Mouse (Mus musculus) embryo, embryonic 11 days (tissue): ENCODE results near the gene Gan.

ENCODE experiments used
- DNase-seq: peaks from one replicate; pipeline ENCODE4 v3.0.0-alpha.2; 2015

The Gan gene

DNA sequence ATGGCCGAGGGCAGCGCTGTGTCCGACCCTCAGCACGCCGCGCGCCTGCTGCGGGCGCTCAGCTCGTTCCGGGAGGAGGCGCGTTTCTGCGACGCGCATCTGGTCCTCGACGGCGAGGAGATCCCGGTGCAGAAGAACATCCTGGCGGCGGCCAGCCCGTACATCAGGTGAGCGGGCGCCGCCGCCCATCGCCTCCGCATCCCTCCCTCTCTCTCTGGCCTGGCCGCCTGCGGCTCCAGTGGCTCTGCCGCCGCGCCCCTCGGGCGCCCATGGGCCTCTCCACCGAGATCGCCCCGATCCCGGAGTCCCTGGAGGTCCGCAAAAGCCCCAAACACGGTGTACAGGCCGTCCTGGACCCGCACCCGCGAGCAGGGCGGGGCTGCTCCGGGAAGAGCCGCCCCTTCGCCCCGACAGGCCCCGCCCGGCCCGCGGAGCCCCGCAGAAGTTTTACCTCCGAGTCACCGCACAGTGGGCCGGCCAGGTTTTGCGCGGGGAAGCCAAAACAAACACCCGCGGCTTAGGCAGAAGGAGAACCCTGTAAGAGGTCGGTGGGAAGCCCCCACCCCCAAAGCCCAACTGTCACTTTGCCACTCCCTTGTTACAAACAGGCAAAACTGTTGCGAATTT lies at the start of gene Gan:
Gan (plus strand) TSS at position 1 of the 627 bp plus-strand sequence.
- DNase-seq, result no peak

GRCm38 (mm10) chr8:117109018-117109711 lies 48.8 kb upstream of the Gan start:
- DNase-seq, result no peak

GRCm38 (mm10) chr8:117109801-117110390 lies 48.0 kb upstream of the Gan start:
- DNase-seq, result peak; percentile 61

GRCm38 (mm10) chr8:117111641-117112040 lies 46.3 kb upstream of the Gan start:
- DNase-seq, result no peak

- no peak for DNase-seq
Observed at GRCm38 (mm10) chr8:117112261-117112660, 45.7 kb upstream of the Gan start.

DNA sequence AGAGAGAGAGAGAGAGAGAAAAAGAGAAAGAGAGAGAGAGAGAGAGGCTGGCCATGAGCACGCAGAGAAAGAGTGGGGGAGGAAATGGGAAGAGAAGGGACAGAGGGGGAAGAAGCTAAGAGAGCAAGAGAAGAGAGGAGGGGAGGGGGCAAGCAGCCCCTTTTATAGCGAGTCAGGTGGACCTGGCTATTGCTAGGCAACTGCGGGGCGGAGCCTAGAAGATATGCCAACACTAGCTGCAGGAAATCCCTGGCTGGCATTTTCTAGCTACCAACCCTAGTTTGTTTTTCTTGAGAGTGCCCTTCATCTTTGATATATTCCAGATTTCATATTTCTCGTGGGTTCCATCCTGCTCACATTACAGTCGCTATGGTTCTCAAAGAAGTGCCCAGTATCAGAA lies 42.8 kb upstream of the Gan start:
- no peak for DNase-seq

DNA sequence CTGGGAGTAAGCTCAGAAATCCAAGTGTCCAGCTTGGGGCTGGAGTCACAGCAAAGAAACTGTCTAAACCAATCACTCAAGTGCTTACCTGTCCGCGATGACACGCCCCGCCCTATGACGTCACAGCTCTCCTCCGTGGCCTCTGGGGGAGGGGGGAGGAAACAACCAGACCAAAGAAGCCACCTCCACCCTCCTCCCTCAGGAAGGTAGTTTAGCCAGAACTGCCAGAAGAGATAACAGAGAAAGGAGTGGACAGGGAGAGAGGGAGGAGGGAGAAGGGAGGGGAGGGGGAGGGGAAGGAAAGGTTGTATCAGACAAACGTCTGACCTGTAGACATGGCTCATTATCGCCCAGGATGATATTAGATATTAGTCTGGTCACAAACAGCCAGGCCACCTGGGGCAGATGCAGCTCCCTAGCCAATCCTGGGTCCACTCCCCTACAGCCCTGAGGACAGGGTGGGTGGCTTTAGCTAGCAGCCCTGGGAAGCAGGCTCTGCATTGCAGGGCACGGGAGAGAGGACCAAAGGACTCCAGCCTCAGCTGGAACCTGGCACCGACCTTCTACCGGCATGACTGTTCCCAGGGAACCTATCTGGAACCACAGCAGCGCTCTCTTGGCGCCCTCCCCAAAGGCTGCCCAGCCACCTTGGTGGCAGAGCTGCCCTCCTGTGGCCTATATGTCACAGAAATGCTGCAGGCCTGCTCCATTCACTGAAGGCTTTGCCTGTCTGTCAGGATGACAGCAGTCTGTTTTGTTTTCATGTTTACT lies 42.1 kb upstream of the Gan start:
- peak; percentile 31 for DNase-seq

DNA sequence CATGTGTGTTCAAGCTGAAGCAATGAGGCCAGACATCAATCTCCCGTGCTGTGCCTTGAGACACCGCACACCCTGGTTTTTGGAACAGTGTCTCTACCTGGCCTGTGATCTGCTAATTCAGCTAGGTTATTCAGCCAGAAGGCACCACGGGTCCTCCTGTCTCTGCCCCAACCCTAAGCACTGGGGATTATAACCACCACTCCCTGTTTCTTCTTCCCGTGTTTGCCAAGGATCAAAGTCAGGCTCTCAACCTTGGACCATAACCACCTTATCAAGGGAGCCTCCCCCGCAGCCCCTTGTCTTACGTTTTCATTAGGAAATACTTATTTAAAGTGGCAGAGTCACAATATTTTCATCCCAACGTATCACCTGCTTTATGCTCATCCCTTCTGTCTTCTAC lies 41.4 kb upstream of the Gan start:
- no peak for DNase-seq

- no peak for DNase-seq
Observed at GRCm38 (mm10) chr8:117118409-117118808, 39.5 kb upstream of the Gan start.

DNA sequence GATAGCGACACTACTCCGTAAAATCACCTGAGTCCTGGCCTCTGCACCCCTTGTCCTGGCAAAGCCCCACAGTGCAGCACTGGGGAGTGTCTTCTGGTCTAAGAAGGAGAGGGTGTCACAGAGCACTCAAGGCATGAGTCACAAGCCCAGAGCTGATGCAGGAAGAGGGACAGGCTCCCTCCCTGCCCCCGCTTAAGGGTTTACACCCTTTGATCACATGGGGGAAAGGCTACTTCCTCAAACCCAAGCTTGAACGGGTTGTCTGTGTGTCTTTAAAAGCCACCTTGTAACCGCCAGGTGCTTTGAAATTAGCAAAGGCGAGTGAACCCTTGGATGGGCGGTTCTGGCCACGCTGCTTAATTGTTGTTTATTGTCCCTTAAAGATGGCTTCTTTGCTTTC lies 36.7 kb upstream of the Gan start:
- no peak for DNase-seq

DNA sequence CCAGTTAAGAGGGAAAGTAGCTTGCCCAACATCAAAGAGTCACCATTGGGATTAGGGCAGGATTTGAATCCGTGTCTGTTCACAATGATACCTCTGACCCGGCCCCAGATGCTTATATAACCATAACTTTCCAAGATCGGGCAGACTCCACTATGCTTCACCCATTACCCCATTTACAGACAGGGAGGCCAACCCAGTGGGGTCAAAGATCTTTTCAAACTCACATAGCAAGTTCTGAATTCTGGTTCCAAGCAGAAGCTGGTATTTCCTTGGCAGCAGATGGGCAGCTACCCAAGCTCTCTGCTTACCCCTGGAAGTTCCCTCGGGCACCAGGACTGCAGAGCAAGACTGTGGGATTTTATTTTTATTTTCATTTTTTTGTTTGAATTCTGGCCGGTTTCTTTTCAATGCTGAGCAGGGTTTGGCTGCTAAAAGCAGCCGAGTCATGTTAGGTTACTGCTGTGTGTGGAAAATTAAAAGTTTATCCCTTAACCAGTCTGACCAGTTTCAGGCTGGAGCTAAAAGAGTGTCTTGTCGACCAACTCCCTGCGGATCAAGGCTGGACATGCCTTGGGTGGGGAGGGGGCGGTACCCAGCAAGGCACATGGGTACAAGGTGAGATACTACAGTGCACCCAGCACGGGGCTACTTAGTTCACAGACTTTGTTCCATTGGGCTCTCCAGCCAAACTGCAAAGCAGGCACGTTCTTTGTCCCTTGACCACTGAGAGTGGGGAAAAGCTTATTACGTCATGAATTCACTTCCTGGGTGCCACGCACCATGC lies 33.9 kb upstream of the Gan start:
- no peak for DNase-seq

GRCm38 (mm10) chr8:117125854-117126253 lies 32.1 kb upstream of the Gan start:
- no peak for DNase-seq

GRCm38 (mm10) chr8:117126411-117126810 lies 31.5 kb upstream of the Gan start:
- DNase-seq, result no peak

DNA sequence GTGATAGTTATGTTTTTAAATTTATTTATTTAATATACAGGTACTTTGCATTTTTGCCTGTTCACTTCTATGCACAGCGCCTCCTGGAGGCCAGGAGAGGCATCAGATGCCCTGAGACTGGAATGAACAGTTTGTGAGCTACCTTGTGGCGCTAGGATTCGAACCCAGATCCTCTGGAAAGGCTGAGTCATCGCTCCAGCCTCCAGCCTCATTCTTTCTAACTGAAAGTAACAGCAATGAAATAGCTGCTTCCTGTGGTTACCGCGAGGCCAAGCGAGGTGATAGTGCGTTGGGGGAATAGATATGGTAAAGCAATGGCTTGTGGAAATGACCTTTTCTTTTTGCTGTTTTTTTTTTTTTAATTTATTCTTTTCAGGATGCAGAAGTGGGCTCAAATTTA lies 30.9 kb upstream of the Gan start:
- DNase-seq, result no peak

GRCm38 (mm10) chr8:117133702-117134101 lies 24.2 kb upstream of the Gan start:
- DNase-seq, result no peak

- DNase-seq, result no peak
Observed at GRCm38 (mm10) chr8:117136351-117136750, 21.6 kb upstream of the Gan start.

DNA sequence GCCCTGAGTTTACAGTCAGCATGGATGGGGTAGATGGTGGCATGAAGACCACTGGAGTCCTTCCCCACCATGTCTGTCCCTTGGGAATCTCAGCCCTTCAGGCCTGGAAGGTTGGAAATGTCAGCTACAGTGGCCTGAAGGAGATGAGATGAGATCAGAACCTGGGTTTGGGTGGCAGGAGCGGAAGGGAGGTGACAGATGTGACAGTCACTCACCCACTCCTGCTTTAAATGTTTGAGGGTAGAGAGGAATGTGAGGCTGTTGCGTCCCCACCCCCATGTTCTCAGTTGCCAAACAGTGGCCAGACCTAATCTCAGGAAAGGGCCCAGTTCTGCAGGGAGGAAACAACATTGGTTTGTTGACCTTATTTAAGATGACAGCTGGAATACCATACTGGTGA lies 21.2 kb upstream of the Gan start:
- DNase-seq, result no peak

- DNase-seq, result no peak
Observed at GRCm38 (mm10) chr8:117137357-117137756, 20.6 kb upstream of the Gan start.

GRCm38 (mm10) chr8:117148520-117148919 lies 9.4 kb upstream of the Gan start:
- no peak for DNase-seq

GRCm38 (mm10) chr8:117156149-117156548 lies 1.8 kb upstream of the Gan start:
- no peak for DNase-seq

DNA sequence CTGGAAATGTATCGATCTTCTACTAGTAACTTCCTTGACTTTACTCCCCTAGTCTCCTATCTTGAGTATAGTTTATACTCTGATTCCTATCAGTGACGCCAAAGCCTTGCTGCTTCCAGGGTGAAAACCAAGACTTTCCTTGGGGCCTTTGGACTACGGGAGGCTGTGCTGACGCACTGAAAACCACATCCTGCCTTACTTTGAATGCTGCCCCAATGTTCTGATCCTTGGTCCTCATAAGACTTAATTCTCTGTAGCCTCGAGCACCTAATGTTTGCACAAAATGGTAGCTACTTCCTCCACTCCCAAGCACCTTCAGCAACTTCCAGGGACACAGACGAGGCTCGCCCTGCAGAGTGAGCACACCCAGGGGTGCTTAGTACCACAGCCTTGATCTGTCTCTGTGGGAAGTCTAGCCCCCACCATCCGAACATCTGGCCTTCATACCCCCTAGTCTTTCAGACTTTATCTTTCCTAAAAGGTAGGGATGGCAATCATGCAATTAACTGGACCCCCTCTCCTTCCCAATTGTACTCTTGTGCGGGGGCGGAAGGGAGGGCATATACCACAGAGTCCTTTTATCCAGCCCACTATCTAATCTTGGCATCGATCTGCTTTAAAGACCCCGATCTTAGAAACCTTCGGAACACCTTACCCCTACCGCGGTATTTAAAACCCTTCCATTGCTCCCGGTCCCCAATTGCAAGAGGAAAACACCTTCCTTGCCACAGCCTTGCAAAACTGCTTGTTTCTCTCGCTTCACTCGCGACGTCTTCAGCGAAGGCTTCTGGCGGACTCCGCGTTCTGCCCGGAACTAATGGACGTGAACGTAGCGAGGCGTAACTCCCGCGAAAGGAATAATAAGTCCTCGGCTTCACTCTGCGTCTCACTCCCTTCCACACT lies 818 bp upstream of the Gan start:
- DNase-seq, result no peak

GRCm38 (mm10) chr8:117157769-117158091 lies 205 bp upstream of the Gan start:
- peak; percentile 97 for DNase-seq
